Mouse (Mus musculus): ENCODE results near the gene Lrtm2. TPM values are rescaled to one million over a fixed set of nuclear protein-coding genes. Genes with fewer than 3 reads are reported as not detected.

Lrtm2 gene
- polyA plus RNA-seq (2014; fragmentation: Illumina TruSeq; extraction: RNeasy Lipid Tissue Mini Kit (QIAGEN cat#74804)), result 0.17 TPM

DNA sequence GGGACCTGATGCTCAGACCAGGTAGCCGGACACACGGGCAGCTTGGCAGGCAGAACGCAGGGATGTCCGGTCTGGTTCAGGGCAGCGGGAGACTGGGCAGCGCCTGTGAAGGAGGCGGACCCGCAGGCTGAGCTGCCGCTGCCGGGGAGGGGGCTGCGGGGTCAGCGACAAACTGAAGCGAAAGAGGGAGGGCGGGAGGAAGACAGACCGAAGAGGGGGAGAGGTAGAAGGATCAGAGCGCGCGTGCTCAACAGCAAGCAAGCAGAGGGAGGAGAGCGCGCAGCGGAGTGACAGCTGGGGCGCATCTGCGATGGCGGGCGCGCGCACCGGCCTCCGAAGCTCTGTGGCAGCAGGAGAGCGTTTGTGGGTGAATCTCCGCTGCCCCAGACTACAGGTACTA is at the start of gene Lrtm2:
Gene Lrtm2, minus strand, starts transcription at position 261 of the 400 bp plus-strand sequence.

Other genes with a start within 250 kb of the Lrtm2 start
- 6.4 TPM for gene Dcp1b, start 155.5 kb downstream of the Lrtm2 start, polyA plus RNA-seq (2014; fragmentation: Illumina TruSeq; extraction: RNeasy Lipid Tissue Mini Kit (QIAGEN cat#74804))
- gene Cacna1c, start 134.3 kb downstream of the Lrtm2 start, polyA plus RNA-seq (2014; fragmentation: Illumina TruSeq; extraction: RNeasy Lipid Tissue Mini Kit (QIAGEN cat#74804)), result 6.9 TPM
- not detected for gene Cacna2d4, start 94.2 kb downstream of the Lrtm2 start, polyA plus RNA-seq (2014; fragmentation: Illumina TruSeq; extraction: RNeasy Lipid Tissue Mini Kit (QIAGEN cat#74804))
- 67.5 TPM for gene Adipor2, start 86.9 kb upstream of the Lrtm2 start, polyA plus RNA-seq (2014; fragmentation: Illumina TruSeq; extraction: RNeasy Lipid Tissue Mini Kit (QIAGEN cat#74804))
- 39.3 TPM for gene Fbxl14, start 148.9 kb upstream of the Lrtm2 start, polyA plus RNA-seq (2014; fragmentation: Illumina TruSeq; extraction: RNeasy Lipid Tissue Mini Kit (QIAGEN cat#74804))
- gene Wnt5b, start 213.6 kb upstream of the Lrtm2 start, polyA plus RNA-seq (2014; fragmentation: Illumina TruSeq; extraction: RNeasy Lipid Tissue Mini Kit (QIAGEN cat#74804)), result 0.83 TPM